Mouse (Mus musculus): ENCODE measurements around the gene Kdm6b.
"Not testable (repeated sequence)": the region's sequence is repeated elsewhere in the genome, so short reads cannot be mapped to it uniquely, and the experiment has no call there.

Gene Kdm6b

GRCm38 (mm10) chr11:69405397-69406200 lies 7.9 kb downstream of the Kdm6b start:
- DNase-seq = no peak

GRCm38 (mm10) chr11:69404595-69405396 lies 8.7 kb downstream of the Kdm6b start:
- no peak for DNase-seq

- DNase-seq = peak; percentile 28
Measured at GRCm38 (mm10) chr11:69403691-69404594, 9.5 kb downstream of the Kdm6b start.

GRCm38 (mm10) chr11:69401987-69402386 lies 11.5 kb downstream of the Kdm6b start:
- DNase-seq = peak; percentile 28

GRCm38 (mm10) chr11:69401210-69401637 lies 12.3 kb downstream of the Kdm6b start:
- peak; percentile 94 for DNase-seq

GRCm38 (mm10) chr11:69400083-69400850 lies 13.2 kb downstream of the Kdm6b start:
- DNase-seq = peak; percentile 43

GRCm38 (mm10) chr11:69399201-69400082 lies 14.0 kb downstream of the Kdm6b start:
- peak; percentile 36 for DNase-seq

- peak; percentile 40 for DNase-seq
Measured at GRCm38 (mm10) chr11:69398486-69399200, 14.8 kb downstream of the Kdm6b start.

GRCm38 (mm10) chr11:69398059-69398458 lies 15.4 kb downstream of the Kdm6b start, which contains the start of gene Tmem88:
Gene Tmem88, minus strand, starts transcription at chr11:69398234.
- peak; percentile 46 for DNase-seq

GRCm38 (mm10) chr11:69397581-69398057 lies 15.9 kb downstream of the Kdm6b start:
- peak; percentile 62 for DNase-seq

- DNase-seq = peak; percentile 45
Measured at GRCm38 (mm10) chr11:69396772-69397171, 16.7 kb downstream of the Kdm6b start.

GRCm38 (mm10) chr11:69395634-69396373 lies 17.7 kb downstream of the Kdm6b start:
- peak; percentile 96 for DNase-seq

GRCm38 (mm10) chr11:69395235-69395633 lies 18.2 kb downstream of the Kdm6b start, which contains the start of the genes Naa38 and Cyb5d1:
Gene Naa38, plus strand, starts transcription at chr11:69395487.
Gene Cyb5d1, minus strand, starts transcription at chr11:69395631.
- peak; percentile 93 for DNase-seq

- not testable (repeated sequence) for DNase-seq
Measured at GRCm38 (mm10) chr11:69394591-69395167, 18.8 kb downstream of the Kdm6b start.

GRCm38 (mm10) chr11:69390400-69391034 lies 23.0 kb downstream of the Kdm6b start:
- peak; percentile 76 for DNase-seq

- peak; percentile 40 for DNase-seq
Measured at GRCm38 (mm10) chr11:69389531-69390399, 23.7 kb downstream of the Kdm6b start.

GRCm38 (mm10) chr11:69388680-69389079 lies 24.8 kb downstream of the Kdm6b start:
- no peak for DNase-seq

Measured in cerebellum, adult 8-10 months (tissue).